Mouse (Mus musculus) neural tube, embryonic 15.5 days (tissue): ENCODE measurements around the gene Acer3. TPM values are rescaled to one million over a fixed set of nuclear protein-coding genes. Genes with fewer than 3 reads are reported as not detected.
"Not testable (repeated sequence)": the region's sequence is repeated elsewhere in the genome, so short reads cannot be mapped to it uniquely, and the experiment has no call there.

Source experiments
- ATAC-seq: fragments of 200-750 bp; cut with Nextera tagmentation; 2 replicates; pipeline ENCODE4 v1.8.0; 2017; ENCODE audit warnings: mild to moderate bottlenecking, moderate TSS enrichment, moderate library complexity; ENCODE audit not compliant: low FRiP score
- H3K27ac ChIP-seq: fragments of 300-500 bp; sonication (generic); replicated peaks from 2 replicates; pipeline ENCODE4 v1.5.1; 2015; ENCODE audit warnings: mild to moderate bottlenecking, inconsistent platforms
- H3K27me3 ChIP-seq: fragments of 300-500 bp; sonication (generic); replicated peaks from 2 replicates; pipeline ENCODE4 v1.6.1; 2015; ENCODE audit warnings: inconsistent platforms
- H3K36me3 ChIP-seq: fragments of 300-500 bp; sonication (generic); 2 replicates; pipeline ENCODE4 v1.6.1; 2015; ENCODE audit warnings: inconsistent platforms
- H3K4me1 ChIP-seq: fragments of 300-500 bp; sonication (generic); 2 replicates; pipeline ENCODE4 v1.6.1; 2015; ENCODE audit warnings: inconsistent platforms
- H3K4me2 ChIP-seq: fragments of 300-500 bp; sonication (generic); 2 replicates; pipeline ENCODE4 v1.6.1; 2015; ENCODE audit warnings: inconsistent platforms, mild to moderate bottlenecking, moderate library complexity
- H3K4me3 ChIP-seq: fragments of 300-500 bp; sonication (generic); replicated peaks from 2 replicates; pipeline ENCODE4 v1.5.1; 2015; ENCODE audit warnings: mild to moderate bottlenecking, inconsistent platforms
- H3K9ac ChIP-seq: fragments of 300-500 bp; sonication (generic); replicated peaks from 2 replicates; pipeline ENCODE4 v1.6.1; 2015; ENCODE audit warnings: mild to moderate bottlenecking, inconsistent platforms
- H3K9me3 ChIP-seq: fragments of 300-500 bp; sonication (generic); replicated peaks from 2 replicates; pipeline ENCODE4 v1.6.1; 2016; ENCODE audit warnings: inconsistent platforms
- WGBS: fragments of 180-500 bp; shearing (Covaris S2); methylation state at CpG from one replicate; pipeline ENCODE4 v1.1.7; 2015; ENCODE audit warnings: mixed read lengths; 5-methylcytosine and 5-hydroxymethylcytosine counted together
- polyA plus RNA-seq: library from polyadenylated mRNA; unstranded; fragments of >200 nt; fragmentation: Nextera tagmentation; extraction: Ambion mirVana; gene quantifications from 2 replicates; pipeline ENCODE4 v1.2.1, GENCODE M21; 2015

Acer3 gene
- polyA plus RNA-seq, 1 experiment from 2014 or later, result 28.4 TPM

- Histone ChIP-seq H3K4me2 (no peak overlapping the region), H3K36me3 (no peaks in the 10 kb centered on the region), H3K4me1 (peaks cover 22% of the 10 kb centered on the region), H3K9ac (no peak overlapping the region), H3K4me3 (no peak overlapping the region), H3K9me3 (no peaks in the 10 kb centered on the region), H3K27me3 (peaks cover 48% of the 10 kb centered on the region), H3K27ac (no peak overlapping the region)
- no peak for ATAC-seq
- 74% methylated on average over 17 of the region's 17 CpGs for WGBS
These were observed 129.3 kb downstream of the Acer3 start for GRCm38 (mm10) chr7:98191571-98192250.

DNA sequence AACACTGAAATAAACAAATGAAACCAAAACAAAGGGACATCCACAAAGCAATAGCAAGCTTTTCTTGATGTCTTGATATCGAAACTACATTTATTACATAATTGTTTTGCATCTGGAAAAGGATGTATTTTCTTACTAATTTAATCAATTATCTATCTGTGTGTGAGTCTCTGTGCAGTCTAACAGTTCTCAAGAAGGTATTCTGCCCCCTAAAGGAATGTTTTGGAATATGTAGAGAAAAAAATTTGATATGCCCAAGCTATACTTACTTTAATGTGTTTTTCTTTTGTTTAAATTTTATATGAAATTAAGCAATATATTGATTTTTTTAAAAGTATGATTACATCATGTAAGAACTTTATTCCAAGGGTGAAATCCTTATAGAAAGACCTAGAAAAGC, 130.4 kb downstream of the Acer3 start:
- Histone ChIP-seq H3K4me1 (peaks cover 22% of the 10 kb centered on the region), H3K4me2 (no peak overlapping the region), H3K9ac (no peak overlapping the region), H3K36me3 (no peaks in the 10 kb centered on the region), H3K27ac (no peak overlapping the region), H3K27me3 (peaks cover 39% of the 10 kb centered on the region), H3K9me3 (no peaks in the 10 kb centered on the region), H3K4me3 (no peak overlapping the region)
- 96% methylated on average over 1 of the region's 1 CpGs for WGBS
- no peak for ATAC-seq

- no peak overlapping the region for H3K4me2 ChIP-seq
- H3K36me3 ChIP-seq, result no peaks in the 10 kb centered on the region
- H3K9me3 ChIP-seq, result no peaks in the 10 kb centered on the region
- no peak for ATAC-seq
- 36% methylated on average over 3 of the region's 3 CpGs for WGBS
- peaks cover 28% of the 10 kb centered on the region for H3K4me1 ChIP-seq
- H3K27me3 ChIP-seq, result peaks cover 31% of the 10 kb centered on the region
- no peak overlapping the region for H3K9ac ChIP-seq
- H3K4me3 ChIP-seq, result no peak overlapping the region
- no peak overlapping the region for H3K27ac ChIP-seq
These were observed 131.3 kb downstream of the Acer3 start for GRCm38 (mm10) chr7:98189745-98190144.

- WGBS, result 94% methylated on average over 2 of the region's 2 CpGs
- H3K4me2 ChIP-seq, result no peak overlapping the region
- no peak for ATAC-seq
- peaks cover 18% of the 10 kb centered on the region for H3K4me1 ChIP-seq
- no peak overlapping the region for H3K4me3 ChIP-seq
- peaks cover 23% of the 10 kb centered on the region for H3K27me3 ChIP-seq
- no peaks in the 10 kb centered on the region for H3K36me3 ChIP-seq
- H3K27ac ChIP-seq, result no peak overlapping the region
- H3K9me3 ChIP-seq, result no peaks in the 10 kb centered on the region
- no peak overlapping the region for H3K9ac ChIP-seq
These were observed 132.3 kb downstream of the Acer3 start for GRCm38 (mm10) chr7:98188680-98189079.

GRCm38 (mm10) chr7:98188238-98188637, 132.8 kb downstream of the Acer3 start:
- 94% methylated on average over 2 of the region's 2 CpGs for WGBS
- Histone ChIP-seq H3K4me3 (no peak overlapping the region), H3K36me3 (no peaks in the 10 kb centered on the region), H3K9ac (no peak overlapping the region), H3K27ac (no peak overlapping the region), H3K4me1 (peaks cover 14% of the 10 kb centered on the region), H3K9me3 (no peaks in the 10 kb centered on the region), H3K4me2 (no peak overlapping the region), H3K27me3 (peaks cover 18% of the 10 kb centered on the region)
- no peak for ATAC-seq

- H3K4me1 ChIP-seq, result peaks cover 11% of the 10 kb centered on the region; the same call in 1 of the 2 replicates
- H3K9ac ChIP-seq, H3K4me3 ChIP-seq, H3K9me3 ChIP-seq, H3K36me3 ChIP-seq, H3K27me3 ChIP-seq, ATAC-seq, H3K4me2 ChIP-seq: not testable (repeated sequence)
- 0 out of 2 replicates have a peak overlapping the region, but pooled peaks have one; percentile 37 for H3K27ac ChIP-seq
- 60% methylated on average over 3 of the region's 3 CpGs for WGBS
These were observed 133.7 kb downstream of the Acer3 start for GRCm38 (mm10) chr7:98187332-98187731.

DNA sequence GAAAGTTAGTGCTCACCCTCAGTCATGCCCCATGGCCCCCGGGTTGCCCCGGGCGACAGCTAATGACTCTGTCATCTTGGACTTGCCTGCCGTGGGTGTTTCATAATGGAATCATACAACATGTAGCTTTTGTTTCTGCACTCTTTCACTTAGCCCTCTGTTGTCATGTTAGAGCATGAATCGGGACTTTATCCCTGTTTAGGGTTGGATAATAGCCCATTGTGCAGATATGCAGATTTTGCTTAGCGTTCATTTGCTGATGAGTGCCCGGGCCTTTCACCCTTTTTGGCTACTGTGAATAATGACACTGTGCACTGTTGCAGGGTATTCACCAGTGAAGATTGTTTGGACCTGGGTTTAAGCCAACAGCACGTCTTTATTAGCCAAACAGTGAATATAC, 134.4 kb downstream of the Acer3 start:
- no peaks in the 10 kb centered on the region for H3K36me3 ChIP-seq
- no peaks in the 10 kb centered on the region for H3K9me3 ChIP-seq
- 23% methylated on average over 8 of the region's 8 CpGs for WGBS
- peak overlapping the region; percentile 49; the same call in 1 of the 2 replicates for H3K27ac ChIP-seq
- peaks cover 2% of the 10 kb centered on the region; the same call in 1 of the 2 replicates for H3K27me3 ChIP-seq
- peaks cover 11% of the 10 kb centered on the region; the same call in 1 of the 2 replicates for H3K4me1 ChIP-seq
- no peak overlapping the region for H3K4me2 ChIP-seq
- no peak for ATAC-seq
- H3K9ac ChIP-seq, result no peak overlapping the region
- no peak overlapping the region for H3K4me3 ChIP-seq

GRCm38 (mm10) chr7:98185326-98185725, 135.7 kb downstream of the Acer3 start:
- ATAC-seq, result peak; percentile 33; the same call in 1 of the 2 replicates
- WGBS, result 42% methylated on average over 6 of the region's 6 CpGs

GRCm38 (mm10) chr7:98178560-98179231, 142.3 kb downstream of the Acer3 start:
- Histone ChIP-seq H3K4me3 (peak overlapping the region; percentile 96), H3K9me3 (no peaks in the 10 kb centered on the region), H3K4me1 (peaks cover 38% of the 10 kb centered on the region), H3K4me2 (peak overlapping the region; percentile 74), H3K27me3 (no peaks in the 10 kb centered on the region), H3K27ac (peak overlapping the region; percentile 67), H3K9ac (peak overlapping the region; percentile 89), H3K36me3 (no peaks in the 10 kb centered on the region)
- peak; percentile 30 for ATAC-seq
- 71% methylated on average over 5 of the region's 5 CpGs for WGBS

More at GRCm38 (mm10) chr7:98185326-98185725, 135.7 kb downstream of the Acer3 start:
- Histone ChIP-seq H3K27me3 (no peaks in the 10 kb centered on the region), H3K4me2 (no peak overlapping the region), H3K4me1 (peaks cover 11% of the 10 kb centered on the region; the same call in 1 of the 2 replicates), H3K36me3 (no peaks in the 10 kb centered on the region), H3K9me3 (no peaks in the 10 kb centered on the region), H3K9ac (no peak overlapping the region), H3K4me3 (no peak overlapping the region), H3K27ac (0 out of 2 replicates have a peak overlapping the region, but pooled peaks have one; percentile 19)

DNA sequence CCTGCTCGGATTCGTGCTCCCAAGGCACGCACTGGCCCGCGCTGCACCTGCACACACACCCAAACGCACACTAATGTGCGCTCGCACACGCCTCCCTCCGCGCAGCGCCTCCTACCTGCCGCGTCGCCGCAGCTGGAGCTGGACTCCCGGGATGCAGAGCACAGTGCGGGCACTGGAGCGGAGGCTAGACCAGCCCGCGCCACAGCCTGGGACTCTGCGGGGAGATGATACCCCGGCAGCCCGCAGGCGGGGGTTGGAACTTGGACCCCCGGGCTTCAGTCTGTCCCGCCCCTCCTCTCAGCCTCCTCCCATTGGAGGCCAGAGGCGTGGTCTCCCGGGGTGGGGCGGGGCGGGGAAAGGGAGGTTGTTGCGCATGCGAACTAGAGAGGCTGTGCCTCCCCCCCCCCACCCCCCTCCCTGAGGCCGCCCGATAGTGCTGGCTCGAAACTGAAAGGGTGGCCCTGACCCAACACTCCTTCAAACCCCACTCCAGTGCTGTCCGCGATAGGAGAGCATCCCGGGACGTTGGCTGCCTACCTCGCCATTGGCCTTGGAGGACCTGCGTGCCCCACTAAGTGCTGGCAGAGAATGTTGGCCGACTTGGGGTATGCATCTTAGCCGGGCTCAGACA, 143.0 kb downstream of the Acer3 start, which contains the start of gene Capn5:
TSS of gene Capn5 (minus strand) at position 346 of the 631 bp plus-strand sequence.
- peak; percentile 88 for ATAC-seq
- peak within 1 kb of the TSS; percentile 89 for H3K9ac ChIP-seq
- peak within 1 kb of the TSS; percentile 67 for H3K27ac ChIP-seq
- under 1% methylated on average over 40 of the region's 44 CpGs for WGBS
- peak within 1 kb of the TSS; percentile 74 for H3K4me2 ChIP-seq
- H3K4me3 ChIP-seq, result peak within 1 kb of the TSS; percentile 96
- H3K36me3 ChIP-seq, result no peaks in the 10 kb centered on the region
- no peaks in the 10 kb centered on the region for H3K27me3 ChIP-seq
- peaks cover 38% of the 10 kb centered on the region for H3K4me1 ChIP-seq
- H3K9me3 ChIP-seq, result no peaks in the 10 kb centered on the region

DNA sequence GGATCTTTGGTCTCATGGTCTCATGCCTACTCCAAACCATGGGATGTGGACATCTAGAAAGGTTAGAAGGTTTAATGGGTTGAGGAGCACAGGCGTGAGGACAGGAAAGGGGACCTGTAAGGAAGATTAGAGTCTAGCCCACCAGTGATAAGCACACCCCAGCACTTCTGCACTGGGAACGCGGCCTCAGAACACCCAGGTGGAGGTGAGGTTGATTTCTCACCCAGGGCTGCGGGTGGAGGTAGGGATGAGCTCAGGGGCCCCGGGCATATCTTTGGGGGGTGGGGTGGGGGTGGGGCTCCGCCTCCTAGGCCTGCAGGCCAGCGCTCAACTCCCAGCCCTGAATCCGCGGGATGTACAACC, 143.5 kb downstream of the Acer3 start:
- H3K4me3 ChIP-seq, result peak overlapping the region; percentile 96
- H3K4me1 ChIP-seq, result peaks cover 38% of the 10 kb centered on the region
- no peak; the same call in 1 of the 2 replicates for ATAC-seq
- H3K36me3 ChIP-seq, result no peaks in the 10 kb centered on the region
- H3K9ac ChIP-seq, result peak overlapping the region; percentile 89
- 5% methylated on average over 9 of the region's 9 CpGs for WGBS
- H3K27ac ChIP-seq, result peak overlapping the region; percentile 63; the same call in 1 of the 2 replicates
- no peaks in the 10 kb centered on the region for H3K27me3 ChIP-seq
- peak overlapping the region; percentile 74 for H3K4me2 ChIP-seq
- no peaks in the 10 kb centered on the region for H3K9me3 ChIP-seq
